Mouse (Mus musculus) heart, postnatal 4 days (tissue): Measurements from ENCODE around the gene Kctd17. TPM values are rescaled to one million over a fixed set of nuclear protein-coding genes. Genes with fewer than 3 reads are reported as not detected.

Experiments
- DNase-seq: peaks from one replicate; pipeline ENCODE4 v3.0.0; 2021
- total RNA-seq, 2 experiments: library from RNA; stranded (reverse); gene quantifications; 2 replicates each; pipeline ENCODE4 v1.2.3; 2021

Kctd17 gene
- 10 to 100 TPM; 72.0 to 74.8 TPM for total RNA-seq

DNA sequence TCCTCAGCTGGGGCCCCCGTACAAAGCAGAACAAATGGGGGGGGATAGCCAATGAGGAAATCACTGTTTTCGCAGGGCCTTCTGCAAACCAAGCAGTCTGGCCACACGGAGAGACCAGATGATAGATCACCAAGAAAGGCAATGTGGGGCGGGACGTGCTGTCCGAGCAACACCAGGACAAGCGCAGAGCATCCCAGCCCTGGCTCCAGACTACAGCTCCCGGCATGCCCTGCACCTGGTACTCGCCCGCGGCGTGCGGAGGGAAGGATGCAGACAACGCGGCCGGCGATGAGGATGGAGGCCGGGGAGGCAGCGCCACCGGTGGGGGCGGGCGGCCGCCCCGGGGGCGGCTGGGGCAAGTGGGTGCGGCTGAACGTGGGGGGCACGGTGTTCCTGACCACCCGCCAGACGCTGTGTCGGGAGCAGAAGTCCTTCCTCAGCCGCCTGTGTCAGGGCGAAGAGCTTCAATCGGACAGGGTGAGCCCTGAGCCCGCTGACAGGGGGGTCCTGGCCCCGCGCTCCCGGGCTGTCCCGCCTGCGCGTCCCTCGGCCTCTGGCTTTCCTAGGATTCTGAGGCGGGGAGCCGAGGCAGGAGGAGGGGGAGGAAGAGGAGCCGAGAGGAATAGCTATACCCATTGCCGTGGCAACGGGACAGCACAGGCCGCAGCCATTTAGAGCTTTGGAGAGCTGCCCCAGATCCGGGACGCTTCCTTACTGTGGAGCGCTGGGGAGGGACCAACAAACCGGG is at the start of gene Kctd17:
Gene Kctd17 (plus strand): TSS at position 174 of the 748 bp plus-strand sequence.
- peak; percentile 80 for DNase-seq

DNA sequence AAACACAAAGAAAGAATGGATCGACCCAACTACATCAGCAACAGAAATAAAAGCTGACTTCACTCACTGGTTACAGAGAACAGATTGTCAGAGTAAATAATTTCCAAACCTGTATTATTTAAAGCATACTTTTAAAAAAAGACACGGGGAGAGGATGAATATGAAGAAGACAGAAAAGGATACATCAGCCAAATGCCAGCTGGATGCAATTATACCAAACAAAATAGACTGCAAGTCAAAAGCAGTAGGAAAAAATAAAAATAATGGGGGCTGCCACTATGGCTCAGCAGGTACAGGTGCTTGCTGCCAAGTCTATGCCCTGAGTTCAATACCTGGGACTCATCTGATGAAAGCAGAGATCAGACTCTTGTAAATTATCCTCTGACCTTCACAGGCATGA is 48.2 kb upstream of the Kctd17 start:
- DNase-seq, result no peak

GRCm38 (mm10) chr15:78380741-78381140 is 47.6 kb upstream of the Kctd17 start:
- no peak for DNase-seq

GRCm38 (mm10) chr15:78382115-78382514 is 46.2 kb upstream of the Kctd17 start:
- DNase-seq, result no peak

DNA sequence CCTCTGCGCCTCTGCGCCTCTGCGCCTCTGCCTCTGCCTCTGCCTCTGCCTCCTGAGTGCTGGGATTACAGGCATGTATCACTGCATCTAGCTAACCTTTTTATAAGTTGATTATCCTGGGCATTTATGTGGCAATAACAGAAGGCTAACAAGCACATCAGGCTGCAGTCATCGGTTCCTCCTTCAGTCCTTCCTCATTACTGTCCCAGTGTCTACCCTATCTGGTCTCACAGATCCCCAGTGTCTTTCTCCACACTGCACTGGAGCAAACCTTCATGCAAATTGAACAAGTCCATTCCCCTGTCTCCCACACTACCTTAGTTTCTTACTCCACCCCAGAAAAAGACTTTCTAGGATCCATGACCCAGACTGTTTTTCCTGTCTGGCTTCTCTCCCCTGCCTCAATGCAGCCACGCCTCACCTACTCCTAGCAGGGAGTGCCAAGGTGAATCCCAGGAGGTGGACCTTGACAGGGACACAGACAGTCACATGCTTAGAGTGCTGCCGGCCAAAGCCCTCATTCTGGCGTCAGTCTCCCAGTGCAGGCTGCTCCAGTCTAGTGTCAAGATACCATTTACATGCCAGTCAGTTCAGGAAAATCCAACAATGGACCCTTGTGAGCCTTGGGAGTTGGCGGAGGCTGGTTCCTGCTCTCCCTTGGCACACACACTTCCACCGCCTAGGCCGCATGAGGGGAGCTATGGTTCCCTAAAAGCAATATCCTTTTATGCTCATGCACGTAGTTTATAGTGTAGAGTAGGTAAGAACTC is 44.7 kb upstream of the Kctd17 start:
- DNase-seq, result peak; percentile 47

- DNase-seq, result no peak
Measured at GRCm38 (mm10) chr15:78384220-78385116, 43.9 kb upstream of the Kctd17 start.

GRCm38 (mm10) chr15:78385564-78385963 is 42.8 kb upstream of the Kctd17 start:
- DNase-seq, result no peak

DNA sequence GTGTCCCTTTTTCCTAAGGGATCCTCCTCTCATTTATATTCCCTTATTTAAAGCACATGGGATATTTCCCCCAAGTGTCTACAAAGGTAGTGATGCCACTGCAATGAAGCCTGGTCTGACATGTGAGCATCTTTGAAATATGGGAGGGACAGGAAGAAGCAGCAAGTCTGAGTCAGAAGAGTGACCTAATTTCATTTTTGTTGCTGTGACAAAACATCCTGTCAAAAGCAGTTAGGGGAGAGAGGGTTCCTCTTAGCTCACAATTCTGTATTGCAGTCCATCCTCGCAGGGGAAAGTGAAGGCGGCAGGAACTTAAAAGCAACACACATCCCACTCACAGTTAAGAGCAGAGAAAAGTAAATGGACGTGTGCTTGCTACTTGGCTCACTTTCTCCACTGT is 37.5 kb upstream of the Kctd17 start:
- DNase-seq, result no peak

DNA sequence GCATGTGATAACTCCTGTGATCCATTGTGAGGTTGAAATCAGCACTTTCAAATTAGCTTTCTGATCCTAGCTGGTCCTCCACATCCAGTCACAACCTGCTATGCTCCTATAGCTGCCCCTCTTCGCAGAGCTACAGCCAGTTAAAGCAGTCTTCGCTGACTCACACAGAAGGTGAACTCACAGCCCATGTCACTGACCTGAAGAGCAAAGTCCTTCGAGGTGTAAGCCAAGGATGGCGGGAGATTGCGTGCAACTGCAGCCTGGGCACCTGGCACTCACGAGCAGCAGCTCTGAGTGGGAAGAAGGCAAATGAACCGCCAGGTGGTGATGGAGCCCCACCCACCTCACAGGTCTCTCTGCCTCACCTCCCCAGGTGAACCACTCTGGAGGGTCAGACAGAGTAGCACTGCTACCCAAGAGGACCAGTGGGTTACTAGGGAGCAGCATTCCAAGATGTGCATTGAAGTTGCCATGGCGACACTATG is 32.8 kb upstream of the Kctd17 start, which contains the start of gene Tex33:
Gene Tex33 (minus strand): TSS at position 435 of the 485 bp plus-strand sequence.
- no peak for DNase-seq

DNA sequence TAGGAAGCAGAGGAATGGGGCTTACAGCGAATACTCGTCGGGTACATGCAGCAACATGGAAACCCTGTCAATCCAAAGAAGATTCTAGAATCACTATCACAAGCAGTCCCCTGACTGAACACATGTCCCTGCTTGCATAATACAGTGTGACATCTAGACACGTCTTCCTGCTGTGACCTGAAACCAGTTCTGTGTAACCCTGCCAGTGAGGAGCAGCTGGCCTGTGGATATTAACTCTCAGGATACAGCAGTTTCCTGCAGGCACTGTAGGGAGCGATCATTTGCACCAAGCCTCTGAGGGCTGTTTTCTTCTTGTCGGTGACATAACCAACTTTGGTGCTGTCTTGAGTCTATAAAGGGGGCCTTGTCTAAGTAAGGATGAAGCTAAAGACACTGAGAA is 27.0 kb upstream of the Kctd17 start:
- no peak for DNase-seq

GRCm38 (mm10) chr15:78401921-78402320 is 26.4 kb upstream of the Kctd17 start:
- DNase-seq, result peak; percentile 88

- peak; percentile 54 for DNase-seq
Measured at GRCm38 (mm10) chr15:78402423-78402822, 25.9 kb upstream of the Kctd17 start.

DNA sequence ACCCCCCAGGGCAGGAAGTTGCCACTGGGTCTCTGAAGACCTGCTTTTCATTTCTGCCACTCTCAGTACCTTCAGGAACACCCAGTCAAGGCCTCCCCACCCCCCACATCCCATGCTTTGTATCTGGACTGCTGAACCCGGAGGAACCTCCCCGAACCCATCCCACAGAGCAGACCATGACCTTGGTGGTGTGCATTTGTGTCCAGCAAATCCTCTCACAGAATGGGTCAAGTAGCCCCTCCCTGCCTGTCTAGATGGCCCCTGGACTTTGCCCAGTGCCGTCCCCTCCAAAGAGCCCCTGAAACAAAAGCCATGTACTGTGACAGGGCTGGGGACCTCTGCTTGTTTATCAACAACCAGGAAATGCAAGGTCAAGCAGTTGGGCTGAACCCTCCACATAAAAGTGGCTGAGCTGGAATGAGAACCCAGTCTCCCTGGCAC is 25.0 kb upstream of the Kctd17 start:
- no peak for DNase-seq

GRCm38 (mm10) chr15:78403896-78404295 is 24.5 kb upstream of the Kctd17 start:
- DNase-seq, result peak; percentile 74

GRCm38 (mm10) chr15:78405098-78405497 is 23.3 kb upstream of the Kctd17 start:
- no peak for DNase-seq

GRCm38 (mm10) chr15:78405517-78406211 is 22.7 kb upstream of the Kctd17 start, which contains the start of gene Tst:
Gene Tst (minus strand): TSS chr15:78405907.
- DNase-seq, result peak; percentile 88

GRCm38 (mm10) chr15:78406293-78406934 is 21.9 kb upstream of the Kctd17 start, which contains the start of gene Mpst:
Gene Mpst (plus strand): TSS chr15:78406416.
- peak; percentile 90 for DNase-seq

GRCm38 (mm10) chr15:78409570-78410052 is 18.8 kb upstream of the Kctd17 start:
- no peak for DNase-seq

DNA sequence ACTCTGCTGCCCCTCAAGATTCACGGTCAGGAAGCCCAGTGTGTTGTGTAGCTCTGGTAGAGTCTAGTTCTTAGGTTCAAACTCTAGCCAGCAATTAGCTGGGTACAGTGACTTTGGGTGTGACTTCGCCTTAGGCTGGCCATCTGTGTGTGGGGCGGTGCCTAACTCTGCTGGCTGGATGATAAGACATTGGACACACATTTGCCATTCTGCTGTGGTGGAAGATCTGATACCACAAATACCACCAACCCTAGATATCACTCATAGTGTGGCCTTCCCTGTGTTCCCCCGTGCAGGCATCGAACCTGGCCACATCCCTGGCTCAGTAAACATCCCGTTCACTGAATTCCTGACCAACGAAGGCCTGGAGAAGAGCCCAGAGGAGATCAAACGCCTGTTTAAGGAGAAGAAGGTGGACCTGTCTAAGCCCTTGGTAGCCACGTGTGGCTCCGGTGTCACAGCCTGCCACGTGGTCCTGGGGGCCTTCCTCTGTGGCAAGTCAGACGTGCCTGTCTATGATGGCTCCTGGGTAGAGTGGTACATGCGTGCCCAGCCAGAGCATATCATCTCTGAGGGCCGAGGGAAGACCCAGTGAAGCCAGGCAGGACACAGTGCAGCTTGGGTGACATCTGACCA is 15.2 kb upstream of the Kctd17 start:
- no peak for DNase-seq

DNA sequence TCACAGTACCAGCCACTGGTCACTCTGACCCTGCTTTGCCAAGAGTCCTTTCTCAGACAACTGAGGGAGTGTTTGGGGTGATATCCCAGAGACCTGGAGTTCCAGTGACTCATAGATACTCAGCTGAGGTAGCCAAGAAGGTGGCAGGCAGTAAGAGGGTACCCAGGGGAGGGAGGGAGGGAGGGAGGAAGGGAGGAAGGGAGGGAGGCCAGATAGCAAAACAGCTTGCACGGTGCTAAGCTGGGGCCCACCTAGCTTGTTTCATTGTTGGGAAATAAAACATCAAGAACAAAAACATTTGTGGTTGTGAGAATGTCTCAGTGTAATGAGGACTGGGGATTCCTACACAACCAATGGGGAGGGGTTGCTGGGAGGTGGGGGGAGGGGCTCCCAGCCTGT is 14.6 kb upstream of the Kctd17 start:
- no peak for DNase-seq
